Mouse (Mus musculus): ENCODE results near the gene Angptl4.

DNA sequence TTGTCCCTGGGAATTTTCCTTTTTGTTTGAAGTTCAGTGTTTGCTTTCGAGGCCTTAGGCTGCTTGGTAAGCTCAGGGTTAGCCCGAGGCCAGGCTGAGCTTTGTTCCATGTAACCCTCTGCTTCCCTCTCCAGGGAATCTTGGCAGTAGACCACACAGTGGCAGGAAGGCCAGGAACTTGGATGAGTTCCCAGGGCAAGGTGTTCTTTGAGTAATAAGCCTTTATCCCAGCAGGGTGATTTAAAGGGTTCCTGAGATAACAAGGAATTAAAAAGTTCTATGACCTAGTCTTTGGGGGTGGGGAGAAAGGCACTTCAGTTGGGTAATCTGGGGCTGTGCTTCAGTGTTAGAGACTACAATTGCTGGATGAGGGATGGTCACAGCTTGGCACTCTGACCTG, 47.3 kb upstream of the Angptl4 start:
- TF ChIP-seq POLR2A (IDR thresholded peaks at IDR 0.05; ENCODE audit: low read depth, low read length): no peak
- TF ChIP-seq CTCF (conservative IDR thresholded peaks at IDR 0.05 in 1 of 2, IDR thresholded peaks at IDR 0.05 in 1 of 2; ENCODE audit: low read depth in 2 of 2, low read length in 2 of 2): no peak
- TF ChIP-seq EP300 (IDR thresholded peaks at IDR 0.05; ENCODE audit: low read length): no peak
- no peak for TF ChIP-seq KAT2A (IDR thresholded peaks at IDR 0.05; ENCODE audit: insufficient replicate concordance, low read length)
- TF ChIP-seq MYC (IDR thresholded peaks at IDR 0.05; ENCODE audit: low read depth, low read length): no peak
- no peak for TF ChIP-seq BHLHE40 (IDR thresholded peaks at IDR 0.05; ENCODE audit: low read depth, low read length)
- no peak for TF ChIP-seq POLR2AphosphoS2 (IDR thresholded peaks at IDR 0.05; ENCODE audit: low read depth, low read length)
- TF ChIP-seq TCF12 (IDR thresholded peaks at IDR 0.05; ENCODE audit: low read depth, low read length): no peak
- TF ChIP-seq JUND (conservative IDR thresholded peaks at IDR 0.05; ENCODE audit: low read depth, low read length): no peak
- no peak for TF ChIP-seq JUN (IDR thresholded peaks at IDR 0.05; ENCODE audit: insufficient read depth, low read depth, low read length)
- TF ChIP-seq ELF1 (IDR thresholded peaks at IDR 0.05; ENCODE audit: low read depth, low read length): no peak
- no peak for TF ChIP-seq MAZ (IDR thresholded peaks at IDR 0.05; ENCODE audit: low read depth, low read length)
- no peak for TF ChIP-seq ZNF384 (IDR thresholded peaks at IDR 0.05; ENCODE audit: low read depth, low read length)
- no peak for TF ChIP-seq IRF4 (IDR thresholded peaks at IDR 0.05; ENCODE audit: low read depth, low read length)
